Mouse (Mus musculus): ENCODE results near the gene Pfpl. TPM values are rescaled to one million over a fixed set of nuclear protein-coding genes. Genes with fewer than 3 reads are reported as not detected.
A peak's percentile ranks its signal among the peaks of the same experiment; 100 is the strongest.

Gene Pfpl
- polyA plus RNA-seq (2014; fragmentation: Nextera tagmentation; extraction: Ambion mirVana) = not detected in 2 replicates

GRCm38 (mm10) chr19:12427605-12428004, at the start of gene Pfpl:
Gene Pfpl, plus strand, starts transcription at chr19:12427905.
- H3K9ac ChIP-seq (ENCODE audit: low read length) = no peak within 1 kb of the TSS
- H3K9me3 ChIP-seq (replicated peaks; ENCODE audit: control insufficient read depth, low read length) = no peaks in the 10 kb centered on the region
- H3K36me3 ChIP-seq (ENCODE audit: control insufficient read depth, insufficient read depth, low read length) = no peaks in the 10 kb centered on the region
- H3K4me2 ChIP-seq (ENCODE audit: low read length) = no peak within 1 kb of the TSS
- H3K27ac ChIP-seq (ENCODE audit: low read depth, low read length) = no peak within 1 kb of the TSS
- DNase-seq (ENCODE audit: low spot score) = no peak
- no peak for ATAC-seq
- no peaks in the 10 kb centered on the region for H3K4me1 ChIP-seq (ENCODE audit: control insufficient read depth, insufficient read depth, low read length)
- H3K27me3 ChIP-seq (replicated peaks; ENCODE audit: control insufficient read depth, insufficient read depth, low read length) = no peaks in the 10 kb centered on the region
- H3K4me3 ChIP-seq (ENCODE audit: low read depth, low read length) = no peak within 1 kb of the TSS
- 96% methylated on average over 6 of the region's 6 CpGs for WGBS

DNA sequence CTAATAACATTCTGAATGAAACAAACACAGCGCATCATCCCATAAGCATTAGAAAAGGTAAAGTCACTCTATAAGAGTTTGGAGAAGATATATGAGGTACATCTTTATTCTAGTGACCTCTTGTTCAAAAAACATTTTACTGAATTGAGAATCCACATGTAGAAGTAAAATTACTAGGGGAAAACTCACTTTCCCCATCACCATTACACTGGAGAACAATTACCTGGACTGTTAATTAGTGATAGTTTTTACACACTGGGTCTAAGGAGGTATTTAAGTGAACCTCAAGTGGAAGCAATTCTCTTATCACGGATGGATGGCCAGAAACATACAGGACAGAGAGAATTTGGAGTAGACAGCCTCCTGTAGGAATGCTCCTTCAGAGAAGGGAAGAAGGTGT, 40.7 kb upstream of the Pfpl start, which contains the start of gene Olfr1440:
Gene Olfr1440 (plus strand): TSS at position 301 of the 400 bp plus-strand sequence.
- H3K9me3 ChIP-seq (replicated peaks; ENCODE audit: control insufficient read depth, low read length) = no peaks in the 10 kb centered on the region
- H3K27me3 ChIP-seq (replicated peaks; ENCODE audit: control insufficient read depth, insufficient read depth, low read length) = no peaks in the 10 kb centered on the region
- no peak within 1 kb of the TSS for H3K4me3 ChIP-seq (ENCODE audit: low read depth, low read length)
- 85% methylated on average over 2 of the region's 2 CpGs for WGBS
- H3K4me1 ChIP-seq (ENCODE audit: control insufficient read depth, insufficient read depth, low read length) = no peaks in the 10 kb centered on the region
- no peaks in the 10 kb centered on the region for H3K36me3 ChIP-seq (ENCODE audit: control insufficient read depth, insufficient read depth, low read length)
- ATAC-seq (no peak), DNase-seq (ENCODE audit: low spot score) (no peak)
- H3K27ac ChIP-seq (ENCODE audit: low read depth, low read length) = no peak within 1 kb of the TSS
- no peak within 1 kb of the TSS for H3K4me2 ChIP-seq (ENCODE audit: low read length)
- no peak within 1 kb of the TSS for H3K9ac ChIP-seq (ENCODE audit: low read length)

DNA sequence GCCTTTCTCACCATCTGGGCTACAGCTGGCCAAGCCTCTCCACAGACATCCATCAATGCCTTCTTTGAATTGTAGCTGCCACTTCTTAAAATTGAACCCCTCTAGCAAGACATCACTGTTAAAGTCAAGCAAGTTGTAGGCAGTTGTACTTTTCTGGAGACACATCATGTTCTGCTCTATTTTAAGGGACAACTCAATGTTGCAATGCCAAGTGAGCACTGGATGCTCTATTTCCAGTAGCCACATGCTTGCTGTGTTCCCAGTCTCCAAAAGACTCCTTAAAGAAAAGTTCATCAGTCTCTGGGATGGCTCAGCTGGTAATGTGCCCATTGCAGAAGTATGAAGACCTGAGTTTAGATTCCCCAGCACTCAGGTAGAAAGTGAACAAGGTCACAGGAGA, 14.0 kb upstream of the Pfpl start:
- Histone ChIP-seq H3K9me3 (replicated peaks; ENCODE audit: control insufficient read depth, low read length) (no peaks in the 10 kb centered on the region), H3K4me1 (ENCODE audit: control insufficient read depth, insufficient read depth, low read length) (no peaks in the 10 kb centered on the region), H3K36me3 (ENCODE audit: control insufficient read depth, insufficient read depth, low read length) (no peaks in the 10 kb centered on the region), H3K27me3 (replicated peaks; ENCODE audit: control insufficient read depth, insufficient read depth, low read length) (no peaks in the 10 kb centered on the region), H3K27ac (ENCODE audit: low read depth, low read length) (no peak overlapping the region), H3K9ac (ENCODE audit: low read length) (no peak overlapping the region), H3K4me3 (ENCODE audit: low read depth, low read length) (no peak overlapping the region), H3K4me2 (ENCODE audit: low read length) (no peak overlapping the region)
- ATAC-seq (no peak), DNase-seq (ENCODE audit: low spot score) (no peak)

DNA sequence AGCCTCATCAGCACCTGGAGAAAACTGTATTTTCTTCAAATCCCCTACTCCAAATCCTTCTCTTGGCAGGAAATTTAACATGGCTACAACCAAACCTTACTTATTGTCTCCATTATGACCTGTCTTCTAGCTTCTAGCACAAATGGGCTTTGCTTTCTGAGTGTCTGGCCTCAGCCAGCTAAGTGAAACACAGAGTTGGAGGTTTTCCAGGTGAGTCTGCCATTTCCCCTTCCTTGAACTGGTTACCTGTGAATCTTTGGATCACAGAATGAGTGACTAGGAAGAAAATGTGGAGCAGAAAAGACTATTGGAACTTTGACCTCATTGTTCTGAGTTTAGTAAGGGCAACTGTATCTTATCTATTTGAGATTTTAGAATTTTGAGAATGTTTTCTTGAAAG, 10.3 kb upstream of the Pfpl start, which contains the start of gene Olfr1441:
Gene Olfr1441 (plus strand): TSS at position 73 of the 400 bp plus-strand sequence.
- Histone ChIP-seq H3K4me3 (ENCODE audit: low read depth, low read length) (no peak within 1 kb of the TSS), H3K27me3 (replicated peaks; ENCODE audit: control insufficient read depth, insufficient read depth, low read length) (no peaks in the 10 kb centered on the region), H3K4me2 (ENCODE audit: low read length) (no peak within 1 kb of the TSS), H3K9me3 (replicated peaks; ENCODE audit: control insufficient read depth, low read length) (no peaks in the 10 kb centered on the region), H3K4me1 (ENCODE audit: control insufficient read depth, insufficient read depth, low read length) (no peaks in the 10 kb centered on the region), H3K9ac (ENCODE audit: low read length) (no peak within 1 kb of the TSS), H3K36me3 (ENCODE audit: control insufficient read depth, insufficient read depth, low read length) (no peaks in the 10 kb centered on the region), H3K27ac (ENCODE audit: low read depth, low read length) (no peak within 1 kb of the TSS)
- ATAC-seq = no peak
- no peak for DNase-seq (ENCODE audit: low spot score)

DNA sequence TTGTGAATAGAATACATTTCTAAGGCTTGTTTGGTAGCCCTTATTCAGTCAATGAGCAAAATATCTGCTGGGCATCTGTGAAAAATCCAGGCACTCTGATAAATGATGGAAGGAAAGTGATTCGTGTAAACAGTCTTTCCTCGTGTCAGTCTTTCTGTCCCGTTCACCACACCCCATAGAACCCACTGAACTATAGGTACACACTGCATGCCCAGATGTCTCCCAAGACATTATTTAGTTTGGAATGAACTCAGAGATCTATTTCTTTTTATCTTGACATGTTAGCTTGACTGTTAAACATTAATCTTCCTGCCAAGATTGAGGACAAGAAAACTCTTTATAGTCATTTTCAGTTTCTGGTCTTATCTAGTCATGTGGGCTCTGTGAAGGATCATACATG, 9.4 kb upstream of the Pfpl start:
- H3K36me3 ChIP-seq (ENCODE audit: control insufficient read depth, insufficient read depth, low read length) = no peaks in the 10 kb centered on the region
- no peak overlapping the region for H3K9ac ChIP-seq (ENCODE audit: low read length)
- ATAC-seq (no peak), DNase-seq (ENCODE audit: low spot score) (no peak)
- 92% methylated on average over 3 of the region's 3 CpGs for WGBS
- no peaks in the 10 kb centered on the region for H3K9me3 ChIP-seq (replicated peaks; ENCODE audit: control insufficient read depth, low read length)
- no peaks in the 10 kb centered on the region for H3K27me3 ChIP-seq (replicated peaks; ENCODE audit: control insufficient read depth, insufficient read depth, low read length)
- no peak overlapping the region for H3K4me3 ChIP-seq (ENCODE audit: low read depth, low read length)
- H3K4me1 ChIP-seq (ENCODE audit: control insufficient read depth, insufficient read depth, low read length) = no peaks in the 10 kb centered on the region
- no peak overlapping the region for H3K4me2 ChIP-seq (ENCODE audit: low read length)
- H3K27ac ChIP-seq (ENCODE audit: low read depth, low read length) = no peak overlapping the region

DNA sequence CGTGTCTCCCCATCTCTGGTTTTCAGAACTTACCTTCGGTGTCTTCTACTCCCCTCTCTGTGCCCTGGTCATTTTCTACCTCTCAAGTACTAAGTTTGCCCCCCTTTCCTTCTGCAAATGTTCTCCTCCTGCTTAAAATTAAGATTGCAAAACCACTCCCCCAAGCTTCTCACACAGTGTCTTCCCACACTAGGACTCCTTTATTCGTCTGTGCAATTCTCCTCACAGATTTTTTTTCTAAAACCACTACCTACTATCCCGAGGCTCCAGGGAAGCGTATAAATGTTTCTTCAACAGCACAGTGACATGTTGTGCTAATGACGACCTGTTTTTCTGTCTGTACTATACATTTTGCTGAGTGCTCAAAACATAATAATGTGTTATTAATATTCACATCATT, 7.2 kb upstream of the Pfpl start:
- Histone ChIP-seq H3K36me3 (ENCODE audit: control insufficient read depth, insufficient read depth, low read length) (no peaks in the 10 kb centered on the region), H3K27me3 (replicated peaks; ENCODE audit: control insufficient read depth, insufficient read depth, low read length) (no peaks in the 10 kb centered on the region), H3K27ac (ENCODE audit: low read depth, low read length) (no peak overlapping the region), H3K9me3 (replicated peaks; ENCODE audit: control insufficient read depth, low read length) (no peaks in the 10 kb centered on the region), H3K4me3 (ENCODE audit: low read depth, low read length) (no peak overlapping the region), H3K4me2 (ENCODE audit: low read length) (no peak overlapping the region), H3K9ac (ENCODE audit: low read length) (no peak overlapping the region), H3K4me1 (ENCODE audit: control insufficient read depth, insufficient read depth, low read length) (no peaks in the 10 kb centered on the region)
- WGBS = 82% methylated on average over 6 of the region's 6 CpGs
- no peak for ATAC-seq
- no peak for DNase-seq (ENCODE audit: low spot score)

- Histone ChIP-seq H3K4me1 (ENCODE audit: control insufficient read depth, insufficient read depth, low read length) (no peaks in the 10 kb centered on the region), H3K9me3 (replicated peaks; ENCODE audit: control insufficient read depth, low read length) (no peaks in the 10 kb centered on the region), H3K9ac (ENCODE audit: low read length) (no peak overlapping the region), H3K27me3 (replicated peaks; ENCODE audit: control insufficient read depth, insufficient read depth, low read length) (no peaks in the 10 kb centered on the region), H3K27ac (ENCODE audit: low read depth, low read length) (no peak overlapping the region), H3K36me3 (ENCODE audit: control insufficient read depth, insufficient read depth, low read length) (no peaks in the 10 kb centered on the region), H3K4me3 (ENCODE audit: low read depth, low read length) (no peak overlapping the region), H3K4me2 (ENCODE audit: low read length) (no peak overlapping the region)
- no peak for DNase-seq (ENCODE audit: low spot score)
- no peak for ATAC-seq
- 67% methylated on average over 1 of the region's 1 CpGs for WGBS
Observed at GRCm38 (mm10) chr19:12421680-12422079, 6.0 kb upstream of the Pfpl start.

DNA sequence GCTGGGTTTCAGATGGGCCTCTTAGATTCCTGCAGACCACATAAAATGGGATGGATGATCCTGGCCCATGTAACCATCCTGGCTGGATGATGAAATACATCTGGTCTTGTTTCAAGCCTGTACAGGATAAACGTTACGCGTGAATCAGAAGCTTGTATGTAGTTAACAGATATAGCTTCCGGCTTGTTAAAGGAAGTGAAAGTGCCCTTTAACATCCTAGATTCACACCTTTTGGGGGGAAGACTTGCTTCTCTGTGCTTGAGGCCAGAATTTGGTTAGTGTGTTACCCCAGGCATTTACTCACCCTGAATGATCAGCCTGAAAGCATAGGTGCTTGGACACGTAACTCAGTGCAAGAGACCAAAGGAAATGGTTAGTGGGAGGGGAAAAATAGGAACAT, 604 bp upstream of the Pfpl start:
- Histone ChIP-seq H3K9ac (ENCODE audit: low read length) (no peak overlapping the region), H3K27ac (ENCODE audit: low read depth, low read length) (no peak overlapping the region), H3K36me3 (ENCODE audit: control insufficient read depth, insufficient read depth, low read length) (no peaks in the 10 kb centered on the region), H3K4me1 (ENCODE audit: control insufficient read depth, insufficient read depth, low read length) (no peaks in the 10 kb centered on the region), H3K4me2 (ENCODE audit: low read length) (no peak overlapping the region), H3K4me3 (ENCODE audit: low read depth, low read length) (no peak overlapping the region), H3K9me3 (replicated peaks; ENCODE audit: control insufficient read depth, low read length) (no peaks in the 10 kb centered on the region), H3K27me3 (replicated peaks; ENCODE audit: control insufficient read depth, insufficient read depth, low read length) (no peaks in the 10 kb centered on the region)
- WGBS = 95% methylated on average over 5 of the region's 5 CpGs
- ATAC-seq (no peak), DNase-seq (ENCODE audit: low spot score) (no peak)

- H3K9me3 ChIP-seq (replicated peaks; ENCODE audit: control insufficient read depth, low read length) = no peaks in the 10 kb centered on the region
- no peak overlapping the region for H3K4me3 ChIP-seq (ENCODE audit: low read depth, low read length)
- H3K36me3 ChIP-seq (ENCODE audit: control insufficient read depth, insufficient read depth, low read length) = no peaks in the 10 kb centered on the region
- H3K27ac ChIP-seq (ENCODE audit: low read depth, low read length) = no peak overlapping the region
- DNase-seq (ENCODE audit: low spot score) = peak; percentile 68
- 1% methylated on average over 2 of the region's 2 CpGs for WGBS
- no peak overlapping the region for H3K9ac ChIP-seq (ENCODE audit: low read length)
- no peaks in the 10 kb centered on the region for H3K27me3 ChIP-seq (replicated peaks; ENCODE audit: control insufficient read depth, insufficient read depth, low read length)
- H3K4me1 ChIP-seq (ENCODE audit: control insufficient read depth, insufficient read depth, low read length) = no peaks in the 10 kb centered on the region
- ATAC-seq = peak; percentile 60
- no peak overlapping the region for H3K4me2 ChIP-seq (ENCODE audit: low read length)
Observed at GRCm38 (mm10) chr19:12433033-12433432, 5.3 kb downstream of the Pfpl start.
